Mouse (Mus musculus) gastrocnemius, postnatal 4 days (tissue): Measurements from ENCODE around the gene Kcnh3. TPM values are rescaled to one million over a fixed set of nuclear protein-coding genes. Genes with fewer than 3 reads are reported as not detected.

Experiments
- DNase-seq, 2 experiments: peaks; one replicate each; pipeline ENCODE4 v3.0.0; 2021 to 2022; ENCODE audit warnings: low spot score in 2 of 2, mixed read lengths in 2 of 2
- total RNA-seq, 2 experiments: library from RNA; stranded (reverse); gene quantifications; 2 replicates each; pipeline ENCODE4 v1.2.3; 2021

Gene Kcnh3
- total RNA-seq, 2 experiments from 2014 or later: 0.10 to 0.13 TPM

DNA sequence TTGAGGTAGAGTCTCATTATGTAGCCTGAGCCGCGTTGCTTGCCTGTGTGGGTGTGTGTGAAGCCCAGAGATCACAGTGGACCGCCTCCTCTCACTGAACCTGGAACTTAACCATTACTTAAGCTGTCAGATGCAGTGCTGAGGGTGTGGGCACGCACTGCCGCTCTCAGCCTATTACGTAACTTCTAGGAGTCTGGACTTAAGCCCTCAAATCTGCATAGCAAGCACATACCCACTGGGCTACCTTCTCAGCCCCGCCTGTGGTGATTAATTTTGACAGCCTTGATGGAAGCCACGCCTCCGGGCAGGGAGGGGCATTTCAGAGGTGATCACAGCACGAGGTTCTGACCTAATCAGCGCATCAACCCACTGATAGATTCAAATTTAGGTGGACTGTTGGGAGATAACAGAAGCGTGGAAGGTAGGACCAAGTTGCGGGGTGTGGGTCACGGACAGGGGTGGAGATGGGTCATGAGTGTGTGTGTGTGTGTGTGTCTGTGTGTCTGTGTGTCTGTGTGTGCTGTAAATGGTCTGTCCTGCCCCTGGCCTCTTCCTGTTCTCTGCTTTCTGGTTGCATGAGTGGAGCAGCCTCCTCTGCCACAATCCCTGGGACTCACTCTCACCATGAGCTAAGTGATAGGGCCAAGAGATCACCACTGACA, 60.0 kb downstream of the Kcnh3 start:
- no peak for DNase-seq

DNA sequence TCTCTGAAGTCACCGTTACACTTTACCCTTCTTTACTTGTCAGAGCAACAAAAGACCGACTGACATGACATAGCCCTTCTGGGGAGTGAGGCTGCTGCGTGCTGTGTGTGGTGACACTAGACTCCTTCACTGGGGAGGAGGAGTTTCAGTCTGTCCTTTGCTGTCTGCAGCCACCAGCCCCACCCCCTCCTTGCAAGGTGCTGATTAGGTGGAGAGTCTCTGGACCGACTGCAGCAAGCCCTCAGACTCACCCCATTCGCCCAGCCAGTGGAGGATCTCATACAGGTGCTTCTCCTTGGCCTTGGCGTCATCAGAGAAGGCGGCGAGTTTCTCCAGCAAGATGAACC, 60.5 kb downstream of the Kcnh3 start:
- no peak for DNase-seq

GRCm38 (mm10) chr15:99290586-99290985, 65.9 kb downstream of the Kcnh3 start:
- no peak for DNase-seq

Other genes starting within 250 kb of the Kcnh3 start
- gene Tuba1c, start 195.0 kb upstream of the Kcnh3 start, total RNA-seq: 10 to 100 TPM; 62.2 to 80.4 TPM
- gene Prph, start 169.7 kb upstream of the Kcnh3 start, total RNA-seq: 1 to 10 TPM; 3.0 to 4.7 TPM
- 10 to 100 TPM in 1 of 2 experiments, 1 to 10 TPM in 1; 5.9 to 10.6 TPM for gene Troap, start 150.3 kb upstream of the Kcnh3 start, total RNA-seq
- gene C1ql4, start 137.0 kb upstream of the Kcnh3 start, total RNA-seq: not detected
- gene Dnajc22, start 131.7 kb upstream of the Kcnh3 start, total RNA-seq: not detected
- 10 to 100 TPM; 21.4 to 22.4 TPM for gene Spats2, start 98.9 kb upstream of the Kcnh3 start, total RNA-seq
- 10 to 100 TPM; 55.6 to 59.3 TPM for gene Mcrs1, start 27.1 kb downstream of the Kcnh3 start, total RNA-seq
- gene Prpf40b, start 70.2 kb downstream of the Kcnh3 start, total RNA-seq: 10 to 100 TPM; 32.6 to 34.5 TPM
- gene Fam186b, start 71.0 kb downstream of the Kcnh3 start, total RNA-seq: not detected
- 10 to 100 TPM; 32.3 to 35.7 TPM for gene Fmnl3, start 145.6 kb downstream of the Kcnh3 start, total RNA-seq
- 100 to 1,000 TPM; 205 to 215 TPM for gene Tmbim6, start 168.0 kb downstream of the Kcnh3 start, total RNA-seq
- gene Nckap5l, start 232.9 kb downstream of the Kcnh3 start, total RNA-seq: 10 to 100 TPM; 37.2 to 39.4 TPM
- 1 to 10 TPM; 7.2 to 7.4 TPM for gene Bcdin3d, start 249.9 kb downstream of the Kcnh3 start, total RNA-seq